Mouse (Mus musculus): ENCODE measurements around the gene Susd6.

GRCm38 (mm10) chr12:80837614-80838013 is 47.3 kb downstream of the Susd6 start:
- TF ChIP-seq CTCF (IDR thresholded peaks at IDR 0.05; ENCODE audit: low read depth, low read length) (no peak), GATA1 (IDR thresholded peaks at IDR 0.05; ENCODE audit: borderline replicate concordance, low read length) (no peak), POLR2AphosphoS5 (IDR thresholded peaks at IDR 0.05; ENCODE audit: insufficient replicate concordance, low read depth, low read length) (no peak), TAL1 (conservative IDR thresholded peaks at IDR 0.05; ENCODE audit: low read depth, low read length) (no peak)

All from G1E (cell line).